Mouse (Mus musculus): ENCODE data around the gene Rnf4.

GRCm38 (mm10) chr5:34369341-34370021, 33.4 kb downstream of the Rnf4 start, which contains the start of gene Fam193a:
- TF ChIP-seq CTCF (conservative IDR thresholded peaks at IDR 0.05; ENCODE audit: insufficient read depth, insufficient read length, low read depth, low read length) (no peak), POLR2A (IDR thresholded peaks at IDR 0.05; ENCODE audit: low read depth, low read length) (peak; percentile 52)
